Mouse (Mus musculus): ENCODE measurements around the gene Galr3.
A peak's percentile ranks its signal among the peaks of the same experiment; 100 is the strongest.
"Not testable (repeated sequence)": the region's sequence is repeated elsewhere in the genome, so short reads cannot be mapped to it uniquely, and the experiment has no call there.

Galr3 gene

GRCm38 (mm10) chr15:79027291-79028205 lies 14.1 kb upstream of the Galr3 start:
- peak; percentile 45 for DNase-seq

- DNase-seq: peak; percentile 90
Measured at GRCm38 (mm10) chr15:79028237-79028738, 13.4 kb upstream of the Galr3 start, which contains the start of gene H1f0. H1f0 (plus strand) TSS chr15:79028450.

GRCm38 (mm10) chr15:79028823-79029484 lies 12.7 kb upstream of the Galr3 start:
- DNase-seq: no peak

- DNase-seq: peak; percentile 46
Measured at GRCm38 (mm10) chr15:79029519-79030241, 12.0 kb upstream of the Galr3 start.

- DNase-seq: peak; percentile 69
Measured at GRCm38 (mm10) chr15:79030551-79031435, 10.9 kb upstream of the Galr3 start.

- DNase-seq: not testable (repeated sequence)
Measured at GRCm38 (mm10) chr15:79031908-79032307, 9.8 kb upstream of the Galr3 start.

GRCm38 (mm10) chr15:79037913-79038328 lies 3.8 kb upstream of the Galr3 start:
- DNase-seq: peak; percentile 73

- no peak for DNase-seq
Measured at GRCm38 (mm10) chr15:79038331-79038730, 3.4 kb upstream of the Galr3 start.

GRCm38 (mm10) chr15:79038853-79039252 lies 2.8 kb upstream of the Galr3 start:
- DNase-seq: peak; percentile 94

- peak; percentile 53 for DNase-seq
Measured at GRCm38 (mm10) chr15:79040501-79041416, 926 bp upstream of the Galr3 start.

GRCm38 (mm10) chr15:79042721-79043491 lies 1.2 kb downstream of the Galr3 start:
- no peak for DNase-seq

GRCm38 (mm10) chr15:79044837-79045236 lies 3.2 kb downstream of the Galr3 start:
- DNase-seq: no peak

- DNase-seq: no peak
Measured at GRCm38 (mm10) chr15:79048186-79048585, 6.5 kb downstream of the Galr3 start.

- no peak for DNase-seq
Measured at GRCm38 (mm10) chr15:79050160-79050845, 8.6 kb downstream of the Galr3 start.

GRCm38 (mm10) chr15:79050964-79051363 lies 9.3 kb downstream of the Galr3 start:
- no peak for DNase-seq

GRCm38 (mm10) chr15:79051461-79052360 lies 10.0 kb downstream of the Galr3 start:
- no peak for DNase-seq

GRCm38 (mm10) chr15:79052366-79052765 lies 10.7 kb downstream of the Galr3 start:
- no peak for DNase-seq

GRCm38 (mm10) chr15:79056601-79057000 lies 14.9 kb downstream of the Galr3 start:
- no peak for DNase-seq
